Mouse (Mus musculus) MN1 (cell line): ENCODE data around the gene Cbwd1.

Source experiments
- DNase-seq: peaks from one replicate; pipeline ENCODE4 v3.0.0-alpha.2; 2016; ENCODE audit warnings: low spot score

Cbwd1 gene

GRCm38 (mm10) chr19:24961172-24961962 is at the start of gene Cbwd1:
Gene Cbwd1 (minus strand): TSS chr19:24961610.
- peak; percentile 97 for DNase-seq

GRCm38 (mm10) chr19:25008509-25008908 is 47.1 kb upstream of the Cbwd1 start:
- DNase-seq: no peak

GRCm38 (mm10) chr19:25006686-25007085 is 45.3 kb upstream of the Cbwd1 start:
- DNase-seq: no peak

GRCm38 (mm10) chr19:25003810-25004209 is 42.4 kb upstream of the Cbwd1 start:
- DNase-seq: no peak

- no peak for DNase-seq
Observed at GRCm38 (mm10) chr19:25002828-25003227, 41.4 kb upstream of the Cbwd1 start.

- no peak for DNase-seq
Observed at GRCm38 (mm10) chr19:25002032-25002431, 40.6 kb upstream of the Cbwd1 start.

GRCm38 (mm10) chr19:25000153-25000552 is 38.7 kb upstream of the Cbwd1 start:
- DNase-seq: no peak

- DNase-seq: no peak
Observed at GRCm38 (mm10) chr19:24999201-24999886, 37.9 kb upstream of the Cbwd1 start, which contains the start of gene Dock8. Gene Dock8 (plus strand): TSS chr19:24999534.

GRCm38 (mm10) chr19:24998561-24998960 is 37.2 kb upstream of the Cbwd1 start:
- DNase-seq: no peak

- DNase-seq: no peak
Observed at GRCm38 (mm10) chr19:24996815-24997704, 35.6 kb upstream of the Cbwd1 start.

- no peak for DNase-seq
Observed at GRCm38 (mm10) chr19:24994900-24995299, 33.5 kb upstream of the Cbwd1 start.

- DNase-seq: no peak
Observed at GRCm38 (mm10) chr19:24993526-24993925, 32.1 kb upstream of the Cbwd1 start.

GRCm38 (mm10) chr19:24990138-24990822 is 28.9 kb upstream of the Cbwd1 start:
- no peak for DNase-seq

GRCm38 (mm10) chr19:24988831-24989230 is 27.4 kb upstream of the Cbwd1 start:
- DNase-seq: no peak

- no peak for DNase-seq
Observed at GRCm38 (mm10) chr19:24987355-24987754, 25.9 kb upstream of the Cbwd1 start.

GRCm38 (mm10) chr19:24985045-24985444 is 23.6 kb upstream of the Cbwd1 start:
- DNase-seq: no peak

- no peak for DNase-seq
Observed at GRCm38 (mm10) chr19:24983857-24984498, 22.6 kb upstream of the Cbwd1 start.

GRCm38 (mm10) chr19:24983050-24983449 is 21.6 kb upstream of the Cbwd1 start:
- DNase-seq: no peak

- peak; percentile 44 for DNase-seq
Observed at GRCm38 (mm10) chr19:24981294-24981693, 19.9 kb upstream of the Cbwd1 start.

- no peak for DNase-seq
Observed at GRCm38 (mm10) chr19:24978852-24979842, 17.7 kb upstream of the Cbwd1 start.
